Mouse (Mus musculus): ENCODE measurements at regions not wholly inside any gene's neighbourhood (a gene's known extent, or its start where the extent isn't known, plus 50 kb on each side); places are given as distances from the start of the nearest gene placed in this dataset.

DNA sequence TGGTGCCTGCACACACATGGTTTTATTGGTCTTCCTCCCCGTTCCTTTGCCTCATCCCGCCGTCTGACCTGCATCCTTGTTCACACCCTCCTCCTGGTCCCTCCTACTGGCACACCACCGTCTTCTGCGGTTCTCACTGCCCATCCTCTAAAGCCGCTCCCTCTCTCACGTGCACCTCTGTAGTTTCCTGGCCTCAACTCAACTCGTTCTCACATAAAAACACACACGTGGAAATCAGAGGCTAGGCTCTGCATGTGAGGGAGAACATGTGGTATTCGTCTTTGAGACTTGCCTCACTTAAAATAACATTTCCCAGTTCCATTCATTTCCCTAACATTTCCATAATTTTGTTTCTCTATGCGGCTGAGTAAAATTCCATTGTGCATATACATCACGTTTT, 69.5 kb downstream of the Aldh8a1 start:
- no peak for DNase-seq (ENCODE audit: low spot score)

GRCm38 (mm10) chr10:21448132-21448531, 71.0 kb downstream of the Aldh8a1 start:
- DNase-seq (ENCODE audit: low spot score) = no peak

GRCm38 (mm10) chr10:21448942-21449341, 71.9 kb downstream of the Aldh8a1 start:
- no peak for DNase-seq (ENCODE audit: low spot score)

- DNase-seq (ENCODE audit: low spot score) = no peak
Measured at GRCm38 (mm10) chr10:21452611-21453010, 75.5 kb downstream of the Aldh8a1 start.

DNA sequence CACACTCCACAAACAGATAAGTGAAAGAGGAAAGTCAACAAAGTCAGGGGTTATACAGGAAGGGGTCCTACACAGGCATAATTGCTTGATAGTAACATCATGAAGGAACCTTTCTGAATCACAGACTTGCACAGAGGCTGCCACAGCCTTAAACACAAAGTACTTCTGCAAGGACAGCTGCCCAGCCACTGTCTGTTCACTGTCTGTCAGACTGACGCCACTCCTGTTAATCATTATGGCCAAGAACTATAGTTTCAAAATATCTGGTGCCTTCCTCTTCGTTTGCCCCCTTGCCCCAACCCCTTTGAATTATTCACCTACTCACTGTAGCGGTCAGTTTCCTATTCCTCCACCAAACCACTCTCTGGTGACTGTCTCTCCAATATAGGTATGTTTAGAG, 76.4 kb downstream of the Aldh8a1 start:
- DNase-seq (ENCODE audit: low spot score) = no peak

GRCm38 (mm10) chr10:21454153-21454552, 77.1 kb downstream of the Aldh8a1 start:
- DNase-seq (ENCODE audit: low spot score) = no peak

DNA sequence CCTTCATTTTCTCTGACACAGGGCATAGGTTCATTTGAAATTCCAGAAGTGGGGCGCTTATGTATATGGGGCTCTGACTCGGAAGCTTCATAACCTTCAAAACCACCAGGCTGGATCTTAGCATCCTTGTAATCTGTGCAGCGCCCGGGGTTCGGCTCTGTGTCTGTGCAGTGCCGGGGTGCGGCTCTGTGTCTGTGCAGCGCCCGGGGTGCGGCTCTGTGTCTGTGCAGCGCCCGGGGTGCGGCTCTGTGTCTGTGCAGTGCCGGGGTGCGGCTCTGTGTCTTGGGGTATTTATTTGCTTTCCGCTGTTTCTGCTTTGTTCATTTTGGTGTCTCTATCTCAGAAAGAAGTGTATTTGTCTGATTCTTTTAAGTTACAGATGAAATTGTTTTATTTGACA, 77.7 kb downstream of the Aldh8a1 start:
- DNase-seq (ENCODE audit: low spot score) = no peak

- no peak for DNase-seq (ENCODE audit: low spot score)
Measured at GRCm38 (mm10) chr10:21455863-21456262, 78.8 kb downstream of the Aldh8a1 start.

GRCm38 (mm10) chr10:21456359-21456758, 79.3 kb downstream of the Aldh8a1 start:
- DNase-seq (ENCODE audit: low spot score) = no peak

DNA sequence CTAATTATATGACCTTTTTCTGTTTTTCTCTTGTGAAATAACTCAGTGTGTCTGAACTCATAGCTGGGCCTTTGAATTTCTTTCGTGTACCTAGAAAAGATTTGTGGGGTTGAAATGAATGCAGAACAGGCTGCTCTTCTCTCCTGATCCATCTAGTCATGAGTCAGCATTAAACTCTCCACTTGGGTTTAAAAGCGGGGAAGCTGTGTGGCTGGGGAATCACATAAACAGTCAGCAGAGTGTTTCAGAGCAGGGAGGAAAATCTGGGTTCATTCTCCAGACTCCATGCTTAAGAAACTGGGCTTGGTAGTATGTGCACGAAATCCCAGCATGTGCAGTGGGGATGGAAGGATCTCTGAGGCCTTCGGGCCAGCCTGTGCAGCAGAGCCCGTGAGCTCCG, 79.9 kb downstream of the Aldh8a1 start:
- no peak for DNase-seq (ENCODE audit: low spot score)

GRCm38 (mm10) chr10:21458608-21459007, 81.5 kb downstream of the Aldh8a1 start:
- DNase-seq (ENCODE audit: low spot score) = no peak

DNA sequence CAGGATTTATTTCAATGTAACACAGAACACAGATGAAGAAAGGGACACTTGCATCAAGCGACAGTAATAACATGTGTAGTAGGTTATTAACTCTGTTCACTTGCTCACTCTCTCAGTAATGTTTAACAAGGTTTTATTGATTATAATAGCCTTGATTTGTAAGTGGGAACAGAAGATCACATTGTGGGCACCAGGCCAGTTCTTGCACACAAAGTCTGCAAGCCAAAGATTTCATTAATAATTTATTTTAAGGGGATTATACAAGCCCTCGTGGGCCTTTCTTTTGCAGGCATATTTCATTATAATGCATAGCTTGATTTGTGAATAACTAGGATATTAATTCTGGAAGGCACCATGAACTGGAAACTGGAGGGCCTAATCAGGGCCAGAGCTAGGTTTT, 83.0 kb downstream of the Aldh8a1 start:
- no peak for DNase-seq (ENCODE audit: low spot score)

GRCm38 (mm10) chr10:21462915-21463314, 85.8 kb downstream of the Aldh8a1 start:
- no peak for DNase-seq (ENCODE audit: low spot score)

GRCm38 (mm10) chr10:21465362-21465761, 88.3 kb downstream of the Aldh8a1 start:
- peak; percentile 85 for DNase-seq (ENCODE audit: low spot score)

GRCm38 (mm10) chr10:21465806-21466377, 88.8 kb downstream of the Aldh8a1 start:
- no peak for DNase-seq (ENCODE audit: low spot score)

GRCm38 (mm10) chr10:21467425-21468085, 90.5 kb downstream of the Aldh8a1 start:
- DNase-seq (ENCODE audit: low spot score) = no peak

GRCm38 (mm10) chr10:21468421-21468820, 91.3 kb downstream of the Aldh8a1 start:
- no peak for DNase-seq (ENCODE audit: low spot score)

DNA sequence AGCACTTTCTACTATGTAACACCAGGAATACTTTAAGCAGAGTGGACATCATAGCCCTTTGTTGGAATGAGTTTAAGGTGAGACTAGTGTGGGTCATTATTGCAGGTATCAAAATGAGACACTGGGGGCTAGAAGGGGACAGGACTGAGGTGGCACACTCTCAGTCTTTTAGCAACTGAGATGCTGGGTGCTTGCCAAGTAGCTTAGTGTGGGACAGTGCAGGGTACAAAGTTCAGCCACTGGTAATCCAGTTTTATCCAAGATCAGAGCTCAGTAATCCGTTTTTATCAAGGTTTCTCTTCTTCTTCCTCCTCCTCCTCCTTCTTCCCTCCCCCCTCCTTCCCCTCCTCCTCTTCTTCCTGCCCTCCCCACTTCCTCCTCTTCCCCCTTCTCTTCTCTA, 92.9 kb downstream of the Aldh8a1 start:
- DNase-seq (ENCODE audit: low spot score) = no peak

GRCm38 (mm10) chr10:21470589-21470988, 93.5 kb downstream of the Aldh8a1 start:
- no peak for DNase-seq (ENCODE audit: low spot score)

DNA sequence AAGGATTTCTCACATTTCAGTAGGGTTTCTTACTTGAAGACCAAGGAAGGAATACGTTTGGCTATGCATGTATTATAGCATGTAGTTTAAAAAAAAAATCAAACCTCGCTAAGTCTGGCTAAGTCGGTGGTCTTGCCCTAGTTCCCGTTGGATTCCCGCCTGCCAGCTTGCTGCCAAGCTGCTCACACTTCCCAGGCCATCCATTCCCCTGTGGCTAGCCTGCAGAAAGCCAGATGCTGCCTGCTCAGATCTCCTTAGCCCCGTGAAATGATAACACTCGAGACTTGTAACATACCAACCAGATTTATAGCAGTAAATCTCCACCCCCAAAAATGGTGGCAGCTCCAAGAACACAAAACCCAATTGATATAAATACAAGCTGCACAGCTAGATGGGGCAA, 97.2 kb downstream of the Aldh8a1 start:
- no peak for DNase-seq (ENCODE audit: low spot score)

- no peak for DNase-seq (ENCODE audit: low spot score)
Measured at GRCm38 (mm10) chr10:21478004-21478403, 100.9 kb downstream of the Aldh8a1 start.

- DNase-seq (ENCODE audit: low spot score) = no peak
Measured at GRCm38 (mm10) chr10:21479403-21479802, 102.3 kb downstream of the Aldh8a1 start.

GRCm38 (mm10) chr10:21481255-21481654, 104.2 kb downstream of the Aldh8a1 start:
- DNase-seq (ENCODE audit: low spot score) = no peak

DNA sequence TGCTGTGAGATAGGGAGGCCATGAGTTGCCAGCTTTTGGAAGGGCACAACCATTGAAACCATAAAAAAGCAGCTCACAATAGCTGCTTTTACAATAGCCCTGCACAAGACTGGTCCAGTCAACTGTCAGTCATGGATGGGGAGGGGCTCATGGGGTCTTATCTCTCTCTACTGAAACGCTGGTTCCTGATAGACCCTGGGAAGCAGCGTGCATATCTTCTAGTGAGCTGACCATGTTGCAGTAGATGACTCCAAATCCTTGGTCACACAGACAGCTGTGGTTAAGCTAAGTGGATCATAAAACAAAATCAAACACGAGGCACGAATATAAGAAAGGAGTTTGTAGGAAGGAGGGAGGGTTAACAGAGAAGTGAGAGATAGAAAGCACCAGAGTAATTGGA, 105.0 kb downstream of the Aldh8a1 start:
- no peak for DNase-seq (ENCODE audit: low spot score)

All from heart, adult 8-10 months (tissue).